Mouse (Mus musculus) small intestine, adult 2 months (tissue): ENCODE measurements around the gene Xrcc5.

Source experiments
- CTCF ChIP-seq: fragments of 200-500 bp; IDR thresholded peaks from 2 replicates; pipeline ENCODE4 v1.5.1; 2012; ENCODE audit warnings: low read depth, mild to moderate bottlenecking, control low read depth, inconsistent platforms, low read length, moderate library complexity, mixed read lengths; ENCODE audit not compliant: insufficient replicate concordance, insufficient read length; ENCODE audit errors: extremely low read depth
- POLR2A ChIP-seq: fragments of 200-500 bp; IDR thresholded peaks from 2 replicates; pipeline ENCODE4 v1.6.1; 2012; ENCODE audit warnings: low read depth, mild to moderate bottlenecking, control low read depth, inconsistent platforms, low read length, moderate library complexity

DNA sequence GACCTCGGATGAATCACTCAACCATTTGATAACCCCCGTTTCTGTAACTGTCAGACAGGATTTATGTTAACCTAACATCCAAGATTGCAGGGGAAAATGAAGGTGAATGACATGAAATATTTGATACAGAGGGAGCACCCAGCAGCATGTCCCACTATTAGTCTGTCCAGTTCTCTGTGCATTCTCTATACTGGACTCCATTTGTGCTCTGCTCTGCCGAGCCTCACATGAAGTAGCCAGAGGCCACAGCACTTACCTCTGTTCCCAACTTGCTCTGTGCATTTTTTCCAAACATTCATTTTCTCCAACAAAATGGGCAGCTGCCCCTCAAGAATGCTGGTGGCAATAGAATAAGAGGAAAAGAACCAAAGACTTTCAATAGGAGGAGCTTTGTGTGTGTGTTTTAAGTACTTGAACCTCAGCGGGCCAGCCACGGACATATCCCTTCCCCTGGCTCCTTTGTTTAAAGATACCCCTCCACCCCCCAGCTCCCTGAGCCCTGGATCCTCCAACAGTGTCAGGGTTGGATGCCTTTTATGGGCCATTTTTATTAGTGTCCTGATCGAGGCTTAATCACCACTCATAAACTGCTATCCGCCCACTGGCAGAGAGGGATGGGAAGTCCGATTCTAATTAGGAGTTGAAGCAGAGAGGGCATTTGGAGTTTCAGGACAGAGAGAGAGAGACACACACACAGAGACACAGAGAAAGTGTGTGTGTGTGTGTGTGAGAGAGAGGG is 94.3 kb downstream of the Xrcc5 start:
- TF ChIP-seq POLR2A (no peak), CTCF (no peak)
